Mouse (Mus musculus) limb, embryonic 15.5 days (tissue): Measurements from ENCODE around the gene Pacsin3. TPM values are rescaled to one million over a fixed set of nuclear protein-coding genes. Genes with fewer than 3 reads are reported as not detected.

ENCODE experiments used
- ATAC-seq: fragments of 200-750 bp; cut with Nextera tagmentation; 2 replicates; pipeline ENCODE4 v1.8.0; 2017; ENCODE audit warnings: low read depth, moderate TSS enrichment; ENCODE audit not compliant: insufficient number of reproducible peaks, low FRiP score, low TSS enrichment
- H3K27ac ChIP-seq: fragments of 300-500 bp; sonication (generic); 2 replicates; pipeline ENCODE4 v1.5.1; 2015; ENCODE audit warnings: moderate library complexity, mild to moderate bottlenecking, inconsistent platforms
- H3K27me3 ChIP-seq: fragments of 300-500 bp; sonication (generic); 2 replicates; pipeline ENCODE4 v1.6.1; 2015; ENCODE audit warnings: inconsistent platforms
- H3K36me3 ChIP-seq: fragments of 300-500 bp; sonication (generic); 2 replicates; pipeline ENCODE4 v1.6.1; 2015; ENCODE audit warnings: inconsistent platforms
- H3K4me1 ChIP-seq: fragments of 300-500 bp; sonication (generic); 2 replicates; pipeline ENCODE4 v1.6.1; 2015; ENCODE audit warnings: inconsistent platforms
- H3K4me2 ChIP-seq: fragments of 300-500 bp; sonication (generic); 2 replicates; pipeline ENCODE4 v1.6.1; 2015; ENCODE audit warnings: mild to moderate bottlenecking, inconsistent platforms
- H3K4me3 ChIP-seq: fragments of 300-500 bp; sonication (generic); 2 replicates; pipeline ENCODE4 v1.5.1; 2015; ENCODE audit warnings: mild to moderate bottlenecking, inconsistent platforms
- H3K9ac ChIP-seq: fragments of 300-500 bp; sonication (generic); 2 replicates; pipeline ENCODE4 v1.6.1; 2015; ENCODE audit warnings: inconsistent platforms
- H3K9me3 ChIP-seq: fragments of 300-500 bp; sonication (generic); 2 replicates; pipeline ENCODE4 v1.6.1; 2016; ENCODE audit warnings: inconsistent platforms
- WGBS: fragments of 180-500 bp; shearing (Covaris S2); methylation state at CpG from one replicate; pipeline ENCODE4 v1.1.7; 2015; 5-methylcytosine and 5-hydroxymethylcytosine counted together
- polyA plus RNA-seq: library from polyadenylated mRNA; unstranded; fragments of >200 nt; fragmentation: Nextera tagmentation; extraction: Ambion mirVana; gene quantifications from 2 replicates; pipeline ENCODE4 v1.2.1, GENCODE M21; 2015

The Pacsin3 gene
- polyA plus RNA-seq, 1 experiment from 2014 or later: 58.1 TPM

- Histone ChIP-seq H3K9me3 (no peaks in the 10 kb centered on the region), H3K27me3 (no peaks in the 10 kb centered on the region), H3K9ac (no peak overlapping the region), H3K4me1 (0 out of 2 replicates have a peak, but pooled peaks cover 4% of the 10 kb centered on the region), H3K36me3 (no peaks in the 10 kb centered on the region), H3K27ac (no peak overlapping the region), H3K4me3 (no peak overlapping the region), H3K4me2 (no peak overlapping the region)
- 36% methylated on average over 3 of the region's 3 CpGs for WGBS
- ATAC-seq: no peak
These were observed 53.8 kb downstream of the Pacsin3 start for GRCm38 (mm10) chr2:91309546-91309945.

- H3K4me2 ChIP-seq: no peak overlapping the region
- no peak overlapping the region for H3K9ac ChIP-seq
- H3K27ac ChIP-seq: no peak overlapping the region
- H3K36me3 ChIP-seq: no peaks in the 10 kb centered on the region
- H3K4me1 ChIP-seq: 0 out of 2 replicates have a peak, but pooled peaks cover 4% of the 10 kb centered on the region
- 59% methylated on average over 10 of the region's 10 CpGs for WGBS
- H3K4me3 ChIP-seq: no peak overlapping the region
- H3K9me3 ChIP-seq: no peaks in the 10 kb centered on the region
- no peaks in the 10 kb centered on the region for H3K27me3 ChIP-seq
- peak; percentile 40; the same call in 1 of the 2 replicates for ATAC-seq
These were observed 57.0 kb downstream of the Pacsin3 start for GRCm38 (mm10) chr2:91312578-91313311.

GRCm38 (mm10) chr2:91314184-91314583 is 58.4 kb downstream of the Pacsin3 start:
- H3K27me3 ChIP-seq: no peaks in the 10 kb centered on the region
- 69% methylated on average over 7 of the region's 7 CpGs for WGBS
- no peaks in the 10 kb centered on the region for H3K36me3 ChIP-seq
- no peak overlapping the region for H3K27ac ChIP-seq
- no peak overlapping the region for H3K4me2 ChIP-seq
- no peak overlapping the region for H3K9ac ChIP-seq
- no peak for ATAC-seq
- no peaks in the 10 kb centered on the region for H3K9me3 ChIP-seq
- no peak overlapping the region for H3K4me3 ChIP-seq
- 0 out of 2 replicates have a peak, but pooled peaks cover 4% of the 10 kb centered on the region for H3K4me1 ChIP-seq

Other genes with a start within 250 kb of the Pacsin3 start
- gene Rapsn, start 220.3 kb upstream of the Pacsin3 start, polyA plus RNA-seq: 16.2 and 30.5 TPM in 2 replicates
- gene Psmc3, start 201.9 kb upstream of the Pacsin3 start, polyA plus RNA-seq: 248 and 294 TPM in 2 replicates
- gene Slc39a13, start 185.5 kb upstream of the Pacsin3 start, polyA plus RNA-seq: 88.8 and 89.4 TPM in 2 replicates
- 9.4 and 12.6 TPM in 2 replicates for gene Spi1, start 173.6 kb upstream of the Pacsin3 start, polyA plus RNA-seq
- gene Mybpc3, start 137.8 kb upstream of the Pacsin3 start, polyA plus RNA-seq: 0.09 and 0.34 TPM in 2 replicates
- 10.2 and 12.2 TPM in 2 replicates for gene Madd, start 72.1 kb upstream of the Pacsin3 start, polyA plus RNA-seq
- gene Nr1h3, start 53.1 kb upstream of the Pacsin3 start, polyA plus RNA-seq: 2.2 and 2.4 TPM in 2 replicates
- gene Acp2, start 53.1 kb upstream of the Pacsin3 start, polyA plus RNA-seq: 25.7 and 25.9 TPM in 2 replicates
- 20.0 and 22.1 TPM in 2 replicates for gene Ddb2, start 19.0 kb upstream of the Pacsin3 start, polyA plus RNA-seq
- gene Arfgap2, start 9.0 kb downstream of the Pacsin3 start, polyA plus RNA-seq: 82.9 and 83.1 TPM in 2 replicates
- 51.6 and 54.1 TPM in 2 replicates for gene 1110051M20Rik, start 188.8 kb downstream of the Pacsin3 start, polyA plus RNA-seq
- 9.3 and 9.6 TPM in 2 replicates for gene Lrp4, start 201.6 kb downstream of the Pacsin3 start, polyA plus RNA-seq